Mouse (Mus musculus): ENCODE data around the gene Crtc2.
A peak's percentile ranks its signal among the peaks of the same experiment; 100 is the strongest.

Crtc2 gene

DNA sequence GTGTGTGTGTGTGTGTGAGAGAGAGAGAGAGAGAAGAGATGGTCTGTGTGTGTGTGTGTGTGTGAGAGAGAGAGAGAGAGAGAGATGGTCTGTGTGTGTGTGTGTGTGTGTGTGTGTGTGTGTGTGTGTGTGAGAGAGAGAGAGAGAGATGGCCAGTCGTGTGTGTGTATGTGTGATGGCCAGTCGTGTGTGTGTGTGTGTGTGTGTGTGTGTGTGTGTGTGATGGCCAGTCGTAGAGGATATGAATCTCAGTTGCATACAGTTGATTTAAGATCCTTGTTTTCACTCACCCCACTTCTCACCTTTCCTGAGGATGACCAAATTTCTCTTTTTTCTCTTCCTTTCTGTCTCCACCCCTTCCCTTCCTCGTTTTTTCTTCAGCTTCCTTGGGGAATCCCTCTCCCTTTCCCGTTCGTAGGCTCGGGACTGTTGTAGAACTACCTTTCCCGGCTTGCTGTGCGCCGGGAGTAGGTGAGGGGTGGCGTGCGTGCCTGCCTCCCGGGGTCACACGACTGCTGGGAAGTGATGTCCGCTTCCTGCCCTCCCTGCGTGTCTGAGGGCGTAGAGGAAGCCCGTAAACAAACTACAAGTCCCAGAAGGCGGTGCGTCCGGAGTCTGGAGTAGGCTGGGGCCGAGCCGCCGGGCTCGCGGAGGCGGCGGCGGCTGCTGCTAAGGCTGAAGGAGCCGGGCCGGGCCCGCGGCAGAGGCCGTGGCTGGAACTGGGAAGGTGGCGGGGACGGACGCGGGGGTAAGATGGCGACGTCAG lies at the start of gene Crtc2:
Crtc2 (plus strand) TSS at position 511 of the 766 bp plus-strand sequence.
- peak; percentile 98 for DNase-seq

- no peak for DNase-seq
Observed at GRCm38 (mm10) chr3:90204582-90204981, 49.4 kb upstream of the Crtc2 start.

GRCm38 (mm10) chr3:90208662-90209061 lies 45.3 kb upstream of the Crtc2 start:
- DNase-seq: no peak

- DNase-seq: no peak
Observed at GRCm38 (mm10) chr3:90209908-90210566, 43.9 kb upstream of the Crtc2 start.

GRCm38 (mm10) chr3:90211475-90212398 lies 42.2 kb upstream of the Crtc2 start:
- no peak for DNase-seq

- DNase-seq: no peak
Observed at GRCm38 (mm10) chr3:90212723-90213122, 41.2 kb upstream of the Crtc2 start.

- DNase-seq: peak; percentile 93
Observed at GRCm38 (mm10) chr3:90213377-90213866, 40.5 kb upstream of the Crtc2 start, which contains the start of the genes Rps27 and Rab13. Gene Rps27 (minus strand): TSS chr3:90213651. Gene Rab13 (plus strand): TSS chr3:90213695.

DNA sequence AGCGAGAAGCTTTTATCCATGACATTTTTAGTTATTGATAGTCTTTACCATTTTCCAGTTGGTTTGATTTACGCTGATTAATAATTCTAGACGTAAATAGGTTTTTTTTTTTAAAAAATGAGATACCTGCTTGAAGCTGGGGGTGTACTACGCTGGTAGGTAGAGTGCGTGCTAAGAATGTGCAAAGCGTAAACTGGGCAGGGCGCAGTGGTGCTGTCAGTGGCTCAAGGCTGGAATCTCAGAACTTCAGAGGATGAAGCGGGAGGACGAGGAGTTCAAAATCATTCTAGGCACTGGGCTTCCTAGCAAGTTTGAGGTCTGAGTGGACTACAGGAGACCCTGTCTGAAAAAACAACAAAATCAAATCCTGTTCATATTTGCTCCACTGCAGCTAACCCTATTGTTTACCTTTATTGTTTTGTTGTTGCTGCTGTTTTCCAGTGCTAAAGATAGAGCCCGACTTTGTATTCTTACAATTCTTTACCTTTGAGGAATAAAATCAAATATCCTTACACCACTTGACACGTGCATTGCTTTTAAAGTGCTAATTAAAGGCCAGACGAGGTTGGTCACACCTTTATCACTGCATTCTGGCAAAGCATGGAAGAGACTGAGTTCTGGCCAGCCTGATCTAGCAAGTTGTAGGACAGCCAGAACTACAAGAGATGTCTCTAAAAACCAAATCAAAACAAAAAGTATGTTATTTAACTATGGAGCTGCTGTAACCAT lies 39.8 kb upstream of the Crtc2 start:
- peak; percentile 39 for DNase-seq

DNA sequence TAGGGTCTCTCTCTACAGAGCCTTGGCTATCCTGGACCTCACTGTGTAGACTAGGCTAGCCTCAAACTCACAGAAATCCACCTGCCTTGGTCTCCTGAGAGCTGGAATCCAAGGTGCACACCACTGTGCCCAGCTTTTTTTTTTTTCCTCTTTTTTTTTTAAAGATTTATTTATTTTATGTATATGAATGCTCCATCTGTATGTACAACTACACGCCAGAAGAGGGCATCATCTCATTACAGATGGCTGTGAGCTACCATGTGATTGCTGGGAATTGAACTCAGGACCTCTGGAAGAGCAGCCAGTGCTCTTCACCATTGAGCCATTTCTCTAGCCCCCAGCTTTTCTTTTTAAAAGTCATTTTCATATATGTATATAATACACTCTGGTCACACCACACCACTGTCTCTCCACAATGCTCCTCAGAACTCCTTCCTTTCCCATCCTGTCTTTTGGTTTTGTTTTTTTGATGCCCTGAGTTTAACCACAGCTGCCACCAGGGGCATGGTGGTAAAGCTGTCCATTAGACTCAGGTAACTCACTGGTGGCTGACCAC lies 38.1 kb upstream of the Crtc2 start:
- no peak for DNase-seq

DNA sequence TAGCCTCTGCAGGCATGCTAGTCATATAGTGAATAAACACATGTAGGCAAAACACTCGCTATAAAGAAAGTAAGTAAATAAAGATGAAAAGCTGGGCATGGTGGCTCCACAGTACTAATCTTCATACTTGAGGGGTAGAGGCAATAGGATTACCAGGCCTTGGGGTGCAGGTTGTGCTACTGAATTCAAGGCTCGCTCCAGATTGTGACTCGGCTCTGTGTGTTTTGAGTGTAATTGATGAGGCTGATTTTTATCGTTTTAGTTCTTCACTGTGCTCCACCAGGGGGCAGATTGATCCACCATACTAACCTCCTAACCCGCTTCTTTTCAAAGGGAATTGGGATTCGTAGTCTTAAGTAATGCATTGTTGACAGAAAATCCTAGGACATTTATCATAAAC lies 33.9 kb upstream of the Crtc2 start:
- DNase-seq: no peak

GRCm38 (mm10) chr3:90220531-90220951 lies 33.4 kb upstream of the Crtc2 start:
- peak; percentile 79 for DNase-seq

DNA sequence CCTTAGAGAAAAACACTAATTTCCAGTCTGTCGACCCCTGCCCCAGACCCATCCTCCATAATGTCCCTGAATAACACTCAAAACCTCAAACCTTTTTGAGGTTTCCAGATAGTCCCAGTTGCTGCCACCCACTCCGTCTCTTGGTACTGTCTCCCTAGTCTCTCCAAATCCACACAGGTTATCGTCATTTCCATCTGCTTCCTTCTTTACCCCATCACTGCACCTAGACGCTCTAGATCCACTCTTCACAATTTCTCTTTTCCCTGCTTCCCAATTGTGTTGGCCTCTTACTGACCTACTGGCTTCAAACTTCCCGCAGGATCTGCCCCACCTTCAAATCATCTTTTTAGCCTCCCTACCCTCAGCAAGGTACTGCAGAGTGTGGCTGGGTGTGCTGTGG lies 32.8 kb upstream of the Crtc2 start:
- DNase-seq: no peak

- DNase-seq: no peak
Observed at GRCm38 (mm10) chr3:90222455-90222854, 31.5 kb upstream of the Crtc2 start.

- DNase-seq: no peak
Observed at GRCm38 (mm10) chr3:90222941-90223340, 31.0 kb upstream of the Crtc2 start.

GRCm38 (mm10) chr3:90224331-90224730 lies 29.6 kb upstream of the Crtc2 start:
- DNase-seq: no peak

- no peak for DNase-seq
Observed at GRCm38 (mm10) chr3:90231075-90231474, 22.9 kb upstream of the Crtc2 start.

GRCm38 (mm10) chr3:90231507-90232333 lies 22.2 kb upstream of the Crtc2 start, which contains the start of gene Jtb:
Gene Jtb (plus strand): TSS chr3:90231597.
- DNase-seq: peak; percentile 95

- DNase-seq: peak; percentile 64
Observed at GRCm38 (mm10) chr3:90241251-90241650, 12.7 kb upstream of the Crtc2 start.

DNA sequence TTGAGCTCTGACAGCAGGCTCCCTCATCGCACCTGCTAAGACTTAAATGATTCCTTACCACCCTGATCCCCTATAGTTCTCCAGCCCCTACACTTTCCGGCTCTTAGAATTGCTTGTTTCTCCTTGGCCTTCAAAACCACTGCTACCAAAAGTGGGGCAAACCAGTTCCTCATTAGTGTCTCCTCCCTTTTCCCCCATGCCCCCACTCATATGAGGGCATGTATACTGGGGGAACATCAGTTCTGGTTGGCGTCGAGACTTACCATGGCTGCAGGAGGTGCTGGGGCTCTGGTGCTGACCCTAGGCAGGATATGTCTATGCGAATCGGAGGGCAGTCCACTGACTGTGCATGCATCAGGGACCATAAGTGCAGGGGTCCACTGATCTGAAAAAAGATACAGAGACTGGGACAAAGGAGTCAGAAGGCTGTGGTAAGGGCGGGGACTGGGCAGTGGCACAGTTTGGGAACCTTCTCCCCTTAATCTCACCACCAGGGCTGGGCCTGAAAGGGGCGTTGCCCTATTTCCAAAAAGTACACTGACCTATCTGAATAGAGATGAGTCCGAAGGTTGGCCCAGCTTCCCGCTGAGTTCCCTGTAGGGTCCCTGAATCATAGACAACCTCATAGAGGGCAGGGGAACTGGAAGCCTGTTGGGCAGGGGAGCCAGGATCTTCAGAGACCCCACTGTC lies 12.1 kb upstream of the Crtc2 start:
- no peak for DNase-seq
